Mouse (Mus musculus): Measurements from ENCODE around the gene Abca8b. TPM values are rescaled to one million over a fixed set of nuclear protein-coding genes. Genes with fewer than 3 reads are reported as not detected.
"Not testable (repeated sequence)": the region's sequence is repeated elsewhere in the genome, so short reads cannot be mapped to it uniquely, and the experiment has no call there.

Gene Abca8b
- total RNA-seq, 2 experiments from 2014 or later = 7.1 to 7.4 TPM

DNA sequence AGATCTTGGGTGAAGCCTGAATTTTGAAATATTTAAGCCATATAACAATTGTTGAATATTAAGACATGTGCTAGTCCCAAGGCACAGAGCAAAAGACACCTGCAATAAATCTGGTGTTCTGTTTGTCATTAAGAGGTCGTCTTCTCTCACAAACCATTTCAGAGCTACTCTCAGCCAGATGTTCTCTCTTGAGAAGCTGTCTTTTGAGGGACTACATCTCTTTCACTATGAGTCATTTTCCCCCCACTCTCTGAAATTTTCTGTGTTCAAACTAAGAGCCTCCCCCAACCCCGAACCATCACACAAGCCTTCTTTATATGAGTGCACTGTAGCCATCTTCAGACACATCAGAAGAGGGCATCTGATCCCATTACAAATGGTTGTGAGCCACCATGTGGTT, 76.2 kb downstream of the Abca8b start:
- intact Hi-C loops (cut with DNase I) = no loop called here
- DNase-seq = no peak

DNA sequence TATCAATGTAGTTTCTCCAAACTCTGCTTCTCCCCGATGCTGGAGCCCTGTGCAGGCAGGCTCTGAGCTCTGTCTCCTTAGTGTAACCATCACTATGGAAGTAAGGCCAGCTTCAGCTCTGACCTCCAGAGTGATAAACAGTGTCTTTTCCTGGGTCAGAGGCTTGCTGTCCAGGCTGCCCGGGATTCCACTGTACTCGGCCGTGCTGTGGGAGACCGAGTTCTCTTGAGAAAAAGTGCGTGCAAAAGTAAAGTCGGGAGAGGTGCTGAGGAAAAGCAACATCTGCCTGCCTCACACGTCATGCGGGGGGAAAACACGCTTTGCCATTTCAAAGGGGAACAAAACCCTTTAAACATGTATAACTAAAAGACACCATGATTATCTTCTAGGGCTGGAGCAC, 79.0 kb downstream of the Abca8b start:
- intact Hi-C loops (cut with DNase I) = no loop called here

DNA sequence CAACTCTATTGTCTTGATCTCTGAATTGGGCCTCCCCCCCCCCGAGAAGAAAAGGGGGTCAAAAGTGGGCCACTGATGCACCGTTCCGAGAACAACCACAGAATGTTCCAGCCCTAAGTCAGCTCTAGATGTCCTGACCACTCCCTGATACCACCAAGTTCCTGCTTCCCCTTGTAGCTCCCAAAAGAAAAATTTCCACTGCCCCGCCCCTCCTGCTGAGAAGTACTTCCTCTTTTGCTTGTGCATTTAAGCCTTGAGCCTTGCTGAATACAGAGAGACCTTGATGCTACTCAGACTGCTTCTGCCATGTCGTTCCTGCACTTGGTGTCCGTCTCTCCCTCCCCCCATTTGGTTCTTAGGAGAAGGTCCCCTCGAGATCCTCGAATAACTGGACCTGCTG, 82.5 kb downstream of the Abca8b start:
- intact Hi-C loops (cut with DNase I); DNase-seq: not testable (repeated sequence)

More for the DNA sequence above, 79.0 kb downstream of the Abca8b start:
- DNase-seq = no peak

DNA sequence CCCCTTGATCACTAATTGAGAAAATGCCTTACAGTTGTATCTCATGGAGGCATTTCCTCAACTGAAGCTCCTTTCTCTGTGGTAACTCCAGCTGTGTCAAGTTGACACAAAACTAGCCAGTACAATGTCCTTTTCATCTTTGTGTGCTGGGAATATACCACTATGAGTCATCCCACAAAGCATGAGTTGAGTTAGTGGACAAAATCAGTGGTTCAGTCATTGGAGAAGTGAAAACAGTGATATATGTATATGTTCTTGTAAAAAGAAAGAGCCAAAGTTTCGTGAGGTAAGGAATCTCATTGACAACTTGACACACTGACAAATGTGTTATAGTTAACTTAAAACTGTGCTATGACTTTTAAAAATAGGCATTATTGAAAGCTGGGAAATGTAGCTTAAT, 83.5 kb downstream of the Abca8b start:
- DNase-seq; intact Hi-C loops (cut with DNase I): not testable (repeated sequence)

DNA sequence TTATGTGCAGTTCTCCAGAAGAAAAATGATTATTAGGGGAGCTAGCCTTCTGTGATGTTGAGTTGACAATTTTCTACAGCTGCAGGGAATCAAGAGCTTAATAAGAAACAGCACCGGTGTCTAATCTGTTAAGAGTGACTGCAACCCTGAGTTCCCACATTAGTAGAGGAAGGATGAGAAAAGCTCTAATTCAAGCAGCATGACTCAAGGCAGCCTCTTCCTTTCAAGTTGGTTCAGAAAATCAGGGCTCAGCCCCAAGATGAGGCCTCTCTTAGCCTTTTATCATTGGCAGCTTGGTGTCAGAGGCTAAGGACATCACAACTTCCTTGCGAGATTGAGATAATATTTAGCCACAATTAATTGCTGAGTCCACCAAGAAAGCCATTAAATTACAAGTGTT, 85.8 kb downstream of the Abca8b start:
- no peak for DNase-seq
- intact Hi-C loops (cut with DNase I) = no loop called here

DNA sequence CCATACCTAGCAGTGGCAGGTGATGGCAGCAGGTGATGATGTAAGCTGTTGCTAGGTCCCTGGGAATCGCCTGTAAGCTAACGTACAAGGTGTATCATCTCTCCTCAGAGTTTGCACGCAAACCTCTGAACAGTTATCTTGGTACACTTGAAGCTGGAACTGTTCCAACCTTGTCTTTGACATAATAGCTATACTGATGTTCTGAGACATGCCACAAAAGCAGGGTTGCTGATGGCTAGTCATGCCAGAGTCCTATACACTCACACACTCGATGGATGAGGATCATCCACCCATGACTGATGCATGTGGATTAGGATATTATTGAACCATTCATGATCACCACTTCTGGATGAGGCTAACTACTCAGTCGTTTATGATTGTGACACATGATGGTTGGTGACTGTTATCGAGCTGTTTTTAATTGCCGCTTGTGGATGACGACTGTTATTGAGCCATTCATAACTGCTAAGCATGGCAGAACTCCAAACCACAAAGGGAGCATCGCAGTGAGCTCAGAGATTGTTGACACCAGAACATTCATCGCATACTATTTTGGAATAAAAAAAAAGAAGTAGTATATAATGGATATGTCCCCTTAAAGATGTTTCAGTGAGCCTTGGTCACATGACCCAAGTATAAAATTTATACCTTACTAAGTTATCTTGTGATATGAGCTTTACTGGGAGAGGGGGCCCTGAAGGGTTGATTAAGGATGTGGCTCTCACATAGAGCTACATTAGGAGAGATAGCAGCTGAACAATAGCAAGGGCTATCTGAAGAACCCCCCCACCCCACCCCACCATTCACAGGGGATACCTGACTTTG, 87.2 kb downstream of the Abca8b start:
- intact Hi-C loops (cut with DNase I) = no loop called here
- DNase-seq = no peak

DNA sequence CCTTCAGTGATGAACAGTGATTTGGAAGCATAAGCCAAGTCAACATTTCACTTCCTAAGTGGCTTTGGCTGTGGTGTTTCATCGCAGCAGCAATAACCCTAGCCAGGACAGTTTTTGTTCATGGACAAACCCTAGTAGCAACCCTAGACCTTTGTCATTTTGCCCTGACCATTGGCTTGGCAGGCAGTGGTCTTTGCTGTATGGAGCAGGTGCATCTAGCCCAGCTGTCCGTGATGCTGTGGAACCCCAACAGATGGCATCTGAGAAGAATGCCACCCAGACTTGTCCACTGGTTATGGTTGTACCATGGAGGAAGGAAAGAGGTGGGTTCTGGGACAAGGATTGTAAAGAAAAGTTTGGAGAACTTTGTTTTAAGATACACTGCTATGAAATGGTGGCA, 88.1 kb downstream of the Abca8b start:
- no peak for DNase-seq
- intact Hi-C loops (cut with DNase I) = no loop called here

DNA sequence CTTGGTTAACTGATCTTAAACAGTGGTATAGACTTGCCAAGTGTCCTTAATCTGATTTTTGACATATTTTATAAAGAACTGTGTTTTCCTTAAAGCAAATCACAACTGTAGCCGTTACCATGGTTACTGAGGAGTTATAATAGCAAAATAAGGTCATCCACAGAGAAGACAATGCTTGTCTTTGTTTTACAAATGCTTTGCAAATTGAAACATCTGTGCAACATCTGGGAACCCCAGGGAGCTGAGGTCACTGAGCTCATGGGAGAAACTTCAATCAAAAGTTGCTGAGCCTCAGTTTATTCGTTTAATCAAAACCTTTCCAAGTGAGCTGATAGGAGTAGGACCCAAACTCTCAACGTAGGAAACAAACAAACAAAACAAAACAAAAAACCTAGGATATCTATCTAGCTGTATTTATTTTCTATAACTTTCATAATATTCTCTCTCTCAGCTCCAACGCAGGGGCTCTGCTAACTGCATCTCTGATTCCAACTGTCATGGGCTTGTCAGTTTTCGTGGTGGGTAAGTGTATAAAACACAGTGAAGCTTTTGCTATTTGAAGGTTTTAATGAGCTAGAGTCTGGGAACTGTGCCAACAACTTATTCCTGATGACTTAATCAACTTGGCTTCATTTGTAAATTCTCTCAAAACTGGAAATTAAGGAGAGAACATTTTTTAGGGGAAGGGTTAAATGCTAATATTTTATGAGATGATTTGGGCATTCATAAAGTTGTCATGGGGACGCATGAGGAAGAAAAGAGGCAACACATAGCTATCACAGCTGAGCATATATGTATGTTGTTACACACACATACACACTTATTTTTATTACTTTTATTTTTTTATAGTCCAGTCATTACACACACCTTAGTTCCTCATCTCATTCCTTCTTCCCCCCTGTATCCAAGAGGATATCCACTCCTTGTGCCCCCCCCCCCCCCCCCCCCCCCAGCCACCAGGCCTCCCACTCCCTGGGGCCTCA, 92.7 kb downstream of the Abca8b start:
- DNase-seq = peak in 1 of 2 experiments; percentile 41
- intact Hi-C loops (cut with DNase I) = no loop called here

DNA sequence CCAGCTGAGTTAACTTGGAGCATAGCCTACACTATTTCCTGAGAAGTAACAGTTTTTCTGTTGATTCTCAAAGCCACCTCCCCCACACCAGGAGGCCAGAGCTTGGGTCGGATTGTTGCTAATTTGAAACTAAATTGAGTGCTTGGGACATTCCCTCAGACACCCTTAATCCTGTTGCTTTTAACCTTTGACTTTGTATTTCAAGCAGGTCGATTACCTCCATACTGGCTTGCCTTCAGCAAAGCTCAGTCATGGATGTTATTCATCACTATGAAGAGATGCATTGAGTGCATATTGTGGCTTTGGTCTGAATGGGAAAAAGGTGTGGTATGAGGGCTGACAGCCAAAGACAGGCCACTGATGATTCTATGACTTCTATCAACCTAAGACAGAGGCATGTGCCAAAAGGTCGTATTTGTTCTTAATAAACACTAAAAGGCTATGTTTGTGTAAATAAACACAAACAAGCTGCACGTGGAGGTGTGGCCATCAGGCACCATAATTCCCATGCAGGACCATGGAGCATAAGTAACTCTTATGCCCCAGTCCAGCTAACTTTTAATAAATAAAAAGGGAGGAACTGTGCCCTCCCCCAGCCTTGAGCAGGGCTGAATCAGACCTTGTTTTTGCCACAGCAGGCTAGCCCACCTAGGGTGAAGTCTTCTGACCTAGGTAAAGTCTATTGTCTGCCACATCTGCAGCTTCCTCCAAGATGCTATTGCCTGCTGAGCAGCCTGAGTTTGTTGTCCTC, 95.0 kb downstream of the Abca8b start:
- intact Hi-C loops (cut with DNase I) = no loop called here
- DNase-seq = no peak

DNA sequence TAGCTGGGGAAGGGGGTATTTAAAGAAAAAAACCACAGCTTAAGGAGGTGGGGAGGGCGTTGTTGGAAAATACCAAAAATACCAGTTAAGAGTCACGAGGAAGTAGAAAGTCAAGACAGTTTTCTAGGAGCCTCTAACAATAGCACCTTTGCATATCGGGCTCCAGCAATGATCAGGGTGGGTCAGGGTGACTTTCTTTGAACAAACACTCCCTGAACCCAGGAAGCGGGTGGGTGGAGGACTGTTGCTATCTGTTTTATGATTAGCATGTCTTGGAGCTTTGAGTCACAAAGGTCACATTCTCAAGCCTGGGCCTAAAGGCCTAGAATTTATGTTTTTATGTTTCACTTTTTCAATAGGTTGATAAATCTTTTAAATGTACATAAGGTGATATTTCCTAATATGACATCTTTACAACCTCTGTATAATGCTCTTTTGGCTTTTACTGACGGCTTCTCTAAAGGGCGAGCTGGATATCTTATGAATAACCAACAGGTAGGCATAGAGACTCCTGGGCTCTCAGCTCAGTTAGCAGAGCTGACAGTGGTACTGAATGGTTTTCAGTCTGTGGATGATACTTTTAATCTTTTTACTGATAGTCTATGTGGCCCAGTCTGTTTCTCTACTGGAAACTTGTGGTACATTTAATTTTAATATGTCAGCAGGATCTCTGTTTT, 96.7 kb downstream of the Abca8b start:
- no peak for DNase-seq
- intact Hi-C loops (cut with DNase I) = no loop called here

DNA sequence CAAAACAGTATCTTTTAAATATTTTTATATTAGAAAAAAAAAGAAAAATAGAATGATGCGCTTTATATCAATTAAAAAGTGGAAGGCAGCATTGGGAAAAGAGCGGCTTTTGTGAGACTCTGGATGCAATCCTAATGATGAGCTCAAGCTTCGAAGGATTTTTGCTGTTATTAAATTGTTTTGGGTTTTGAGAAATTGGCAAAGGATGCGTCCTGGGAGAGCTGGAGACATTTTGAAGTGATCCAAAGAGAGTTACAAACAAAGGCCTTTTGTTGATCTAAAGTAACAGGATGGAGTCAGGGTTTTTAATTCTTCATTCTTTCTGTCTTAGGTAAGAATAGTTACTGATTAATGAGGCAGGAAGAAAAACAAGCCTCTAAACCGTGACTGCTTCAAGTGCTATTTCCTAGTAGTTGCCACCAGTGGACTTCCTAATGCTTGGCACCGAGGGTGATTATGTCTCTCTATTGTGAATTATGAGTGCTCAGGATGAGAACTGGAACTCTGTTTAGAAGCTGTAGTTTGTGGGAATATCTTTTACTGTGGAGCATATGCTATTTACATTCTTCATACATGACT, 99.6 kb downstream of the Abca8b start:
- intact Hi-C loops (cut with DNase I) = no loop called here
- no peak for DNase-seq

DNA sequence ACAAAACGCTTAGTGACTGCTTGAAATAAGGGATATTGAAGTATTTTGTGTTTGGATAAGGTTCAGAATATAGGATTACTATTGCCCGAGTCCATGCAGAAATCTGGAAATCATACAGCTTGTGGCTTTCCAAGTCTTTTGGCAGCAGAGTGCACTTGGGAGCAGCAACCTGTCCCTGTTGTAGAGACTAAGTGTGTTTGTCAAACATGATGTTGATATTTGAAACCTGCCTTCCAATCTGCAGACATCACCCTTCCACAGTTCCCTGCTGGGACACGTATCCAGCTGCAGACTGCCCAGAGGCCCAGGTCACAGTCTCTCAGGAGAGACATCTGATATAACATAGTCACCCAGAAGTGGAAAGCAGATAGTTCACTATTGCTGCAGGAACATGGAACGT, 100.1 kb downstream of the Abca8b start:
- intact Hi-C loops (cut with DNase I) = no loop called here
- peak in 1 of 2 experiments; percentile 17 for DNase-seq

DNA sequence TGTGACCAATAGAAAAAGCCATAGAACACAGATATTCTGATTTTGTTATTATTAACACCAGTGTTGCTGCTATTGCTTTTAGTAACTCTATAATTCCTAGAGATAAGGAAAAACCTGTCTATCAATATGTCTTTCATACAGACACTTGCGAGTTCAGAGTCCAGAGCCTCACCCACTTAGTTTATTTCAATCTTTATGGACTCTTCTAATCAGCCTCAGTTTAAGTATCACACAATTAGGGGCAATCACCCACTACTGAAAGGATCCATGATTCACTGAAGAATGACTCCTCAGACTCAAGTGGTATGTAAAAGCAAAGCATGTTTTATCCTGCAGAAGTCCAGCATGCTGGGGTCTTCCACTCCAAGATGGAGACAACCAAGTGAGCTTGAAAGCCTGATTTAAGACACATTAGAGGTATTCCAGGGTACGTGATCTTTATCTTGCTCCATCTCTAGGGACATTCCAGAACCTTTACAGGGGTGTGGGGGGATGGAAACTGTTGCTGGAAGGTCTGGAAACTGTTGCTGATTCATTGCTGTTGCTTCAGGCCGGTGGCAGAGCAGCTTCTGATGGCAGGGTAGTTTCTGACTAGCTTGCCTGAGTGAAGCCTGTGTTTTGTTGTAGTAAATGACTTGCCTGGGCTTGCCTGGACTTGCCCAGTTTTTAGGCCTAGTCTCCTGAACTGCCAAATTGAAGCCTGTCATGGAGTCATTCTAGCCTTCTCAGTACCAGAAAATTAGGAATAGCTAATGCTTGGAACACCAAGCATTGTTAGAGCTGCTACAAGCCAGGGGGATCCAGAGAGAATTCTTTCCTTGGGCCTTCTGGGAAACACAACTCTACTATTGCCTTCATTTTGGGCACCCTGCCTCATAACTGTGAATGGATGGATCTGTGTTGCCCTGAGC, 101.5 kb downstream of the Abca8b start:
- DNase-seq = no peak
- intact Hi-C loops (cut with DNase I) = loop anchor here (5.0 kb wide), 2 partner anchors 208 to 373 kb away; no protein-coding TSS in a partner anchor

DNA sequence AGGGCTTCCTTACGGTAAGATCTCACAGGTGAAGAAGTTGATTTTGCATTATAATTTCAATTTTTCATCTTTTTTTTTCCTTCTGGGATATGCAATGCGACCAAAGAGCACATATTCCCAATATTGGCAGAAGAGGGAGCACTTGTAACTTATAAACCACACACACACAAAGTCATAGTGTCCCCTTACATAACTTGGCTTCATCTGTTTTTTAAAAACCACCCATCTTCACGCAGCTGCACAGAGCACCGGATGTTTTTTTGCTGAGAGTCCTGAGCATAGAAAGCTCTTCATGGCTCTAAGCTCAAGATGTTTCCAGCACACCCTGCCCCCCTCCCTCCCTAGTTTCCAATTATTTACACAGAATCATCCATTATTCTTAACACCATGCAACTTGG, 103.7 kb downstream of the Abca8b start:
- DNase-seq = peak; percentile 23
- intact Hi-C loops (cut with DNase I) = loop anchor here (5.0 kb wide), 2 partner anchors 210 to 375 kb away; no protein-coding TSS in a partner anchor

DNA sequence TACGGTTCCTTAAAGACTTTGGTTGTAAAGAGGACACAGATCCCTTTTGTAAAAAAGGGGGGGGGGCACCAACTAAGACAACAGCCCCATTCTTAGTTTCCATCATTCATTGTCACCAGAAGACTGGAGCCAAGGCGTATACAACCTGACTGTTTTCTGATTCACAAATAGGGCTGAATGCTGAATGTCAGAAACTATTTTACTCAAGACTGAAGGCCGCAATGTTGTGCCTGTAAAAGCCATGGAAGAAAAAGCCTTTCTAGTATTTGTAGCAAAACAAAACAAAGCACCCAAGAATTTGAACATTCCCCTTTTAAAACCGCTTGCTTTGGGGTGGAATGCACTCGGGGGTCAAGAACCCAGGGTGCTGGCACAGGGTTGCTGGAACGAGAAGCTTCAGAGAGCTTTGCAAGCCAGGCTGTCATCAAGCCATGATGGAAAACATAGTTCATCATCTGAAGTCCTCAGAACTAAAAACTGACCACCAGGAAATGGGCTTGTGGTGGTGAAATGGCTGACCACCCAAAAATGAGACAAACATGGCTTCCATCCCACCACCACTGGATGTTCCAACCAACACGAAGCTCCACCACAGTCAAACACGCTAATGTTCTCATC, 104.2 kb downstream of the Abca8b start:
- DNase-seq = peak; percentile 30 to 39
- intact Hi-C loops (cut with DNase I) = loop anchor here (5.0 kb wide), 2 partner anchors 211 to 376 kb away; no protein-coding TSS in a partner anchor

DNA sequence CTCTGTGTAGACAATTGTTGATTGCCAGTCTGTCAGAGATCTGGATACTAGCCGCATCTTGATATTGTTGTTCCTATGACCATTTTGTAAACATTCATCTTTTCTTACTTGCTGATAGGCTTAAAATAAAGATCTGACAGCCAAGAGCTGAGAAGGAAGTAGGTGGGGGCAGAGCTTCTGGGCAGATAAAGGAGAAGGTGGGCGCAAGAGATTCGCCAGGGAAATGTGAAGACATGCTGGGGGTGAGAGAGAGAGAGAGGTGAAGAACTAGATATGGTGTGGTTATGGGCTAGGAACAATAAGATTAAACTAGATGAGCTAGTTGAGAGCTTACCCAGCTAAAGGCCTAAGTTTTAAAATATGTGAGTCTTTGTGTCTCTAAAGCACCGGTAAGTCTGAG, 106.0 kb downstream of the Abca8b start:
- intact Hi-C loops (cut with DNase I) = no loop called here
- no peak for DNase-seq

DNA sequence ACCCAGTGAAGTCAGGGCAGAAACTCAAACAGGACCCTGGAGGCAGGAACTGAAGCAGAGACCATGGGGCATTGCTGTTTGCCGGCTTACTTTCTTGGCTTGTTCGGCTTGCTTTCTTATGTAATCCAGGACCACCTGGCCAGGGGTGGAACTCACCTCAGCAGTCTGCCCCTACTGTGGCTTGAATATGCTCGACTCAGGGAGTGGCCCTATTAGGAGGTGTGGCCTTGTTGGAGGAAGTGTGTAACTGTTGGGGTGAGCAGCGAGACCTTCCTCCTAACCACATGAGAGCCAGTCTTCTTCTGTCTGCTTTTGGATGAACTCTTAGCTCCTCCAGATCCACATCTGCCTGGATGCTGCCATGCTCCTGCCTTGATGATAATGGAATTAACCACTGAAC, 108.9 kb downstream of the Abca8b start:
- DNase-seq = no peak
- intact Hi-C loops (cut with DNase I) = no loop called here

DNA sequence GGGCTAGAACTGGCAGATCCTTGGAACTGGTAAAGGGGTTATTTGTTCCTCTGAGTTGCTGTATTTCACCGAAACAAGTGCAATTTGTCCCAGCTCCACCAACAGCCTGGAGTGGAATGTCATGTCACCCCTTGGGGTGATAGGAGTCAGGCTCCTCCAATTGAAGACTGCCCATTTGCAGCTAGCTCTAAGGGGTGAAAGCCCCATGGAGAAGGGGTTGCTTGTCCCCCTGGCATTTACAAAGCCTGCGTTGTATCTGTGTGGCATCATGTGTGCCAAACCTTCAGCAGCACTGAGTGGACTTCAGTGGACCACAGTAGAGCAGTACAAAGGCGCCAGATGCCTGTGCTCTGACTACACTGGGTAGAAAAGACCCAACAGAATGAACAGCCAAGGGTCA, 110.1 kb downstream of the Abca8b start:
- no peak for DNase-seq
- intact Hi-C loops (cut with DNase I) = no loop called here

All from heart, postnatal 14 days (tissue).